Mouse (Mus musculus): ENCODE data around the gene Grin2d.

- TF ChIP-seq POLR2A (IDR thresholded peaks at IDR 0.05; ENCODE audit: control insufficient read depth, low read depth, low read length) = no peak
- no peak for TF ChIP-seq CTCF (IDR thresholded peaks at IDR 0.05; ENCODE audit: control insufficient read depth, insufficient read depth, insufficient replicate concordance, low read depth, low read length)
Measured at GRCm38 (mm10) chr7:45793240-45793639, 84.9 kb downstream of the Grin2d start.

Measured in testis, adult 2 months (tissue).